Mouse (Mus musculus) embryonic facial prominence, embryonic 10.5 days (tissue): ENCODE data around the gene AC124108.1. TPM values are rescaled to one million over a fixed set of nuclear protein-coding genes. Genes with fewer than 3 reads are reported as not detected.
A peak's percentile ranks its signal among the peaks of the same experiment; 100 is the strongest.

Experiments used
- DNase-seq: peaks from one replicate; pipeline ENCODE4 v3.0.0-alpha.2; 2017; ENCODE audit warnings: low spot score
- H3K27ac ChIP-seq: fragments of 300-500 bp; sonication (generic); replicated peaks from 2 replicates; pipeline ENCODE4 v1.5.1; 2016; ENCODE audit warnings: mild to moderate bottlenecking
- H3K27me3 ChIP-seq: fragments of 300-500 bp; sonication (generic); replicated peaks from 2 replicates; pipeline ENCODE4 v1.6.1; 2016; ENCODE audit warnings: low read depth, mild to moderate bottlenecking; ENCODE audit not compliant: poor library complexity, severe bottlenecking
- H3K36me3 ChIP-seq: fragments of 300-500 bp; sonication (generic); replicated peaks from 2 replicates; pipeline ENCODE4 v1.6.1; 2016; ENCODE audit warnings: mild to moderate bottlenecking, moderate library complexity
- H3K4me1 ChIP-seq: fragments of 300-500 bp; sonication (generic); 2 replicates; pipeline ENCODE4 v1.6.1; 2016
- H3K4me3 ChIP-seq: fragments of 300-500 bp; sonication (generic); 2 replicates; pipeline ENCODE4 v1.5.1; 2016; ENCODE audit warnings: mild to moderate bottlenecking, moderate library complexity
- H3K9me3 ChIP-seq: fragments of 300-500 bp; sonication (generic); 2 replicates; pipeline ENCODE4 v1.6.1; 2016; ENCODE audit warnings: mild to moderate bottlenecking
- WGBS: fragments of 180-500 bp; shearing (Covaris S2); methylation state at CpG from one replicate; pipeline ENCODE4 v1.1.7; 2016; 5-methylcytosine and 5-hydroxymethylcytosine counted together
- microRNA counts: library from miRNA; unstranded; fragments of <30 nt; microRNA quantifications from one replicate; lab custom pipeline; 2017
- microRNA-seq: library from miRNA; unstranded; fragments of <30 nt; microRNA quantifications from one replicate; pipeline ENCODE4, GENCODE M21; 2017
- polyA plus RNA-seq: library from polyadenylated mRNA; unstranded; fragments of >200 nt; fragmentation: Nextera tagmentation; extraction: Ambion mirVana; gene quantifications from 2 replicates; pipeline ENCODE4 v1.2.1, GENCODE M21; 2016

AC124108.1 gene
- polyA plus RNA-seq, 1 experiment from 2014 or later = 1.00 TPM

- 0 out of 2 replicates have a peak, but pooled peaks cover 4% of the 10 kb centered on the region for H3K4me1 ChIP-seq
- H3K36me3 ChIP-seq = no peaks in the 10 kb centered on the region
- 26% methylated on average over 6 of the region's 6 CpGs for WGBS
- H3K27me3 ChIP-seq = peaks cover 28% of the 10 kb centered on the region
- DNase-seq = peak; percentile 68
- H3K4me3 ChIP-seq = no peak overlapping the region
- no peaks in the 10 kb centered on the region for H3K9me3 ChIP-seq
- no peak overlapping the region for H3K27ac ChIP-seq
Measured at GRCm38 (mm10) chr1:132237585-132238159, 46.4 kb downstream of the AC124108.1 start.

GRCm38 (mm10) chr1:132245010-132245409, 53.8 kb downstream of the AC124108.1 start:
- WGBS = 86% methylated on average over 5 of the region's 5 CpGs
- DNase-seq = no peak
- H3K4me3 ChIP-seq = no peak overlapping the region
- no peak overlapping the region for H3K27ac ChIP-seq
- H3K36me3 ChIP-seq = no peaks in the 10 kb centered on the region
- no peaks in the 10 kb centered on the region for H3K9me3 ChIP-seq
- no peaks in the 10 kb centered on the region for H3K4me1 ChIP-seq
- H3K27me3 ChIP-seq = 0 out of 2 replicates have a peak, but pooled peaks cover 3% of the 10 kb centered on the region

GRCm38 (mm10) chr1:132246137-132246536, 54.9 kb downstream of the AC124108.1 start:
- no peak overlapping the region for H3K27ac ChIP-seq
- H3K36me3 ChIP-seq = no peaks in the 10 kb centered on the region
- no peaks in the 10 kb centered on the region for H3K4me1 ChIP-seq
- DNase-seq = no peak
- H3K9me3 ChIP-seq = no peaks in the 10 kb centered on the region
- H3K27me3 ChIP-seq = 0 out of 2 replicates have a peak, but pooled peaks cover 3% of the 10 kb centered on the region
- WGBS = 66% methylated on average over 6 of the region's 6 CpGs
- H3K4me3 ChIP-seq = no peak overlapping the region

GRCm38 (mm10) chr1:132246641-132247040, 55.4 kb downstream of the AC124108.1 start:
- H3K27ac ChIP-seq = no peak overlapping the region
- 90% methylated on average over 4 of the region's 4 CpGs for WGBS

GRCm38 (mm10) chr1:132254467-132254866, 63.2 kb downstream of the AC124108.1 start:
- no peak for DNase-seq
- 87% methylated on average over 6 of the region's 6 CpGs for WGBS
- Histone ChIP-seq H3K27ac (no peak overlapping the region), H3K4me1 (no peaks in the 10 kb centered on the region), H3K4me3 (no peak overlapping the region), H3K36me3 (no peaks in the 10 kb centered on the region), H3K9me3 (no peaks in the 10 kb centered on the region), H3K27me3 (no peaks in the 10 kb centered on the region)

More at GRCm38 (mm10) chr1:132246641-132247040, 55.4 kb downstream of the AC124108.1 start:
- Histone ChIP-seq H3K9me3 (no peaks in the 10 kb centered on the region), H3K4me3 (no peak overlapping the region), H3K27me3 (0 out of 2 replicates have a peak, but pooled peaks cover 3% of the 10 kb centered on the region), H3K4me1 (no peaks in the 10 kb centered on the region), H3K36me3 (no peaks in the 10 kb centered on the region)
- no peak for DNase-seq

MicroRNAs within 50 kb of the gene (microRNA counts, 519-probe panel; counts per million panel counts)
- microRNA mmu-miR-135b (lab: Ali Mortazavi, UCI) = 4,109 counts per million, percentile 78 among the panel's probes with 10 or more counts

Small RNA genes within 50 kb of the gene (microRNA-seq; reads per million reads assigned to microRNA genes)
- 1,558 reads per million, percentile 78 among the genes with 10 or more reads in this experiment for gene Mir135b

Other genes starting within 250 kb of the AC124108.1 start
- 5.4 and 8.4 TPM in 2 replicates for gene Slc45a3, start 228.5 kb upstream of the AC124108.1 start, polyA plus RNA-seq
- gene Elk4, start 183.8 kb upstream of the AC124108.1 start, polyA plus RNA-seq = 12.0 and 13.3 TPM in 2 replicates
- gene Mfsd4a, start 123.4 kb upstream of the AC124108.1 start, polyA plus RNA-seq = 12.5 and 14.6 TPM in 2 replicates
- 2.3 and 3.2 TPM in 2 replicates for gene Cdk18, start 51.8 kb upstream of the AC124108.1 start, polyA plus RNA-seq
- gene Lemd1, start within 50 bp of the AC124108.1 start, polyA plus RNA-seq = 1.9 and 2.0 TPM in 2 replicates
- gene Gm10188, start 38.3 kb downstream of the AC124108.1 start, polyA plus RNA-seq = not detected in 2 replicates
- 0.46 and 0.58 TPM in 2 replicates for gene Klhdc8a, start 107.2 kb downstream of the AC124108.1 start, polyA plus RNA-seq
- gene Nuak2, start 124.7 kb downstream of the AC124108.1 start, polyA plus RNA-seq = 12.6 and 19.6 TPM in 2 replicates
- gene Tmcc2, start 199.8 kb downstream of the AC124108.1 start, polyA plus RNA-seq = 10.2 and 11.7 TPM in 2 replicates
- gene Dstyk, start 226.1 kb downstream of the AC124108.1 start, polyA plus RNA-seq = 13.2 and 13.5 TPM in 2 replicates